Mouse (Mus musculus): Measurements from ENCODE around the gene Pitpnm2.

Pitpnm2 gene

GRCm38 (mm10) chr5:124204127-124204794 is 45.3 kb downstream of the Pitpnm2 start:
- in situ Hi-C loops (cut with MboI, MseI): no loop called here

DNA sequence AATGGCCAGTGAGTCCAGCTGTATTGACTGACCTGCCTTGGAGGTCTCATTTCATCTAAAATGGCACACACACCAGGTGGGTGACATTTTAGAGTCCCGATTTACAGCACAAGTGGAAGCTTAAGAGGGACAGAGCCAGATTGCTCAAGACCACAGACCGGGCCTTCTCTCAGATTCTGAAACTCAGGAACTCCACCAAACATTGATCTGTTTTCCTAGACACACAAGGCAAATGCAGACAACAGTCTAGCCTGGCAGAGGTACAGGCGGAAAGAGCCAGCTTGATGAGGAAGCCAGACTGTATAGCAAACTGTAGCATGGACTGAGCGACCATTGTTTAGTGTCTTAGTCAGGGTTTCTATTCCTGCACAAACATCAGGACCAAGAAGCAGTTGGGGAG is 46.3 kb downstream of the Pitpnm2 start:
- in situ Hi-C loops (cut with MboI, MseI): no loop called here

DNA sequence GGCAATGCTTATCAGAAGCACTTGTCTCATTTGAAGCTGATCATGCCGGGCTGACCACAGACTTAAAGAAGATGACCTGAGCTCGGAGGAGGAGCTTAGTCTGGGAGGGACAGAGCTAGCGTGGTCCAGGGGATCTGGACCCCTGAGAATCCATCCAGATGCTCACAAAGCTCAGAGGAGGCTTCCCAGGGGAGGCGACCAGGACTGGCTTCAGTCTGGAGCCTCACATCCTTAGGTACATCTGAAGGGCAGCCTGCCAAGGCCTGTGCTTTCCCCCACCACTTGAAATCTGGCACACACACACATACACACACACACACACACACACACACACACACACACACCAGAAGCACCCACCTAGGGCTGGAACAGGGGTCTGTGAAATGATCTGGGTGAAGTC is 47.5 kb downstream of the Pitpnm2 start:
- in situ Hi-C loops (cut with MboI, MseI): no loop called here

DNA sequence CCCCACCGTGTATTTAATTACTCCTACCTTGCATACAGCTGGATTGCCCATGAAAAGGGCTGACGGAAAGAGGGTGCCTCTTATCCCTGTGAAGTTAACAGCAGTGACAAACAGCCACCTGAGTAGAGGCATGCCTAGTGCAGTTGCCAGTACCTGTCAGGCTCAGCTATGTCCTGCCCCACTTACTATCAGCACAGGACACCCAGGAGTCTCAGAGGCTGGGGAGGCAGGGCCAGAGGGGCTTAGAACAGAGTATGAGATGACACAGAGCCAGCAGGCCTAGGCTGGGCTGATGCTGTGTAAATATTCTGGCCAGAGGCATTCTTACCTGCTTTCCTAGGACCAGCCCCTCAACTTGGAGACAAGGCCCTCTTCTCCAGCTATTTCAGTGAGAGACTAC is 48.0 kb downstream of the Pitpnm2 start:
- in situ Hi-C loops (cut with MboI, MseI): no loop called here

GRCm38 (mm10) chr5:124200844-124201243 is 48.7 kb downstream of the Pitpnm2 start:
- in situ Hi-C loops (cut with MboI, MseI): no loop called here

DNA sequence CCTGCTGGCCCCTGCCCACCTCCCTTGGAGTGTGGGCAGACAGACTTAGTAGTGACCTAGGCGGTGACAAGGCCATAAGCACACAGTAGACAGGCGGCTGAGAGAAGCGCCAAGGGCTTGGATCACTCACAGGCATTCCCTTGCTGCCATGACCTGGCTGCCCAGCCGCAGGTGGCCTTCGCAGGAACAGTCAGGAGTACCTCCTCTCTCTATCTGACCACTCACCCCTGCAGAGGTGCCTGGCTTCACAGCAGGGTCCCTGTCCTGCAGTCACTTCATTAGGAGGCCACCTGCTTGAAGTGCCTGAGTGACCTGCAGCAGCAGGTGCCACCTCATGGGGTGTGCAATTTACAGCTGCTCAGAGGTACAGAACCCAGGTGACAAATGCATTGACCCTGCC is 50.4 kb downstream of the Pitpnm2 start:
- in situ Hi-C loops (cut with MboI, MseI): no loop called here

GRCm38 (mm10) chr5:124198473-124198872 is 51.1 kb downstream of the Pitpnm2 start:
- in situ Hi-C loops (cut with MboI, MseI): no loop called here

DNA sequence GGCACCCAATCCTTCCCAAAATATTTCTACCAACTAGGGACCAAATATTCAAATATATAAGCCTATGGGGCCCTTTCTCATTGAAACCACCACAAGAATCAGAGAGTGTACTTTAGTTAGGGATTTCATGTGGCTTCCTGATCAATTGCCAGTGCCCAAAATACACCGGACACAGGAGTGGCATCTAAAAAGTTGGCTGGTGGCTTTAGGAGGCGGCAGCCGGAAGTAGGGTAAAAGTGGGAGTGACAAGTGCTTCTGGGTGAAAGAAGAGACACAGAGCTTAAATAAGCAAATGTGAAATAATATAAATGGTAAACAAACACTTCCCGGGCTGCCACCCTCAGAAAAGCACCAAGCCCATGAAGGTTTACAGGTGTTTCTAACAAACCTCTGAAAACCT is 53.5 kb downstream of the Pitpnm2 start:
- in situ Hi-C loops (cut with MboI, MseI): no loop called here

- in situ Hi-C loops (cut with MboI, MseI): no loop called here
These were observed 55.0 kb downstream of the Pitpnm2 start for GRCm38 (mm10) chr5:124194386-124195084.

DNA sequence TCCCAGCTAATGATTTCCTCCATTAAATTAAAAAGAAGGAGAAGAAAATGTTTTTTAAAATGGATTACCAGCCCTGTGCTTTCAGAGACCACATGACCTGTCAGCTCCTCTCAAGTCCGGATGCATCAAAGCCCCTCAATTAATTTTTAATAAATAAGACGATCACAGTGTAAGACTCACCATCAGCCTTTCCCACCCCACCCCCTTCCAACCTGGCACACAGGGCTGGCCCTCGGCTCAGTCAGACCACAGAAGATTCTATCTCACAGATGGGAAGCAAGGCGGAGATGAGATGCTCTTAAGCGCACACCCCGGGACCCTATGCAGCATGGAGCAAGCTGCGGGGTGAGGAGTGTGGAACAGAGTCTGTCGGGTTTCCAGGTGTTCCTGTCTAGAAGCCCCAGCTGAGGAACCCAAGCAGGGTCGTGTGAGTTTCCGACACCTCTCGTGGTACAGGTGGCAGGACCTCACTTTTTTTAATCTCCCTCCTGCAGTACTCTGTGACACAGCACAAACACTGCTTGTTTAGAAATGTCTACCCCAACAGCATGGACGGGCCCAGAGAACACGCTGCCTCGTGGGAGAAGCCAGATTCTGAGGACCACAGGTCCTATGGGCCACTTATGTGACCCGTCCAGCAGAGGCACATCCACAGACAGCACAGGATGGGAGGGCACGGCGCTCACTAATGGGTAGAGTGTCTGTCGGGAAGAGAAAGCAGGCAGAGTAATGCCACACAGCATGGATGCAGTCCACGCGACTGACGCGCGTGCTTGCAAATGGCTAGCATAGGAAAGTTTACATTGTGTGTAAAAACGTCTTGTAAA is 56.1 kb downstream of the Pitpnm2 start:
- in situ Hi-C loops (cut with MboI, MseI): no loop called here

DNA sequence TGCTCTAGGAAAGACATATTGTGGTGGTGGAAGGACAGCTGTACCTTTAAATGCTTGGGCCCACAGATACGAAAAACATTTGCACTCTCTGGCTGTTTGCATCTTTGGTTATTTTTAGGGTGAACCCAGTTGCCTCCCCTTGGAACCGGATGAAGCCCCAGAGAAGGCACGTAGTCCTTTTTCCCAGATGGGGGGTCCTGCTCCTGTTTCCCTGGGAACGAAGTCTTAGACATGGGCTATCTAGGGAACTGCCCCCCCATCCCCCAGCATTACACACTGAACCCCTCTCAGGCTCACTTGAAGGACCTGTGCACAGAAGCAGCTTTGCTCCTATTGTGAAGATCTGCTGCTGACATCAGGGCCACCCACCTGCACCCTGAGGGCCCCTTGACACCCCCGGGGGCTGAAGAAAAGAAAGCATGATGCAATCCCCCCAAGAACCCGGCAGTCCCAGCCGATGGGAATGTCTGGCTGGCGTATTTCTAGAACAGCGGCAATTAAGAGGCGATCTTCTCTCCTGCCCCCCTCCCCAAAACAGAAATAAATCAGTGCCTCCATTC is 56.8 kb downstream of the Pitpnm2 start:
- in situ Hi-C loops (cut with MboI, MseI): no loop called here

GRCm38 (mm10) chr5:124192251-124192710 is 57.3 kb downstream of the Pitpnm2 start:
- in situ Hi-C loops (cut with MboI, MseI): no loop called here

- in situ Hi-C loops (cut with MboI, MseI): no loop called here
These were observed 59.3 kb downstream of the Pitpnm2 start for GRCm38 (mm10) chr5:124190146-124190870.

- in situ Hi-C loops (cut with MboI, MseI): no loop called here
These were observed 60.0 kb downstream of the Pitpnm2 start for GRCm38 (mm10) chr5:124189572-124189981.

- in situ Hi-C loops (cut with MboI, MseI): no loop called here
These were observed 61.9 kb downstream of the Pitpnm2 start for GRCm38 (mm10) chr5:124187508-124188311.

DNA sequence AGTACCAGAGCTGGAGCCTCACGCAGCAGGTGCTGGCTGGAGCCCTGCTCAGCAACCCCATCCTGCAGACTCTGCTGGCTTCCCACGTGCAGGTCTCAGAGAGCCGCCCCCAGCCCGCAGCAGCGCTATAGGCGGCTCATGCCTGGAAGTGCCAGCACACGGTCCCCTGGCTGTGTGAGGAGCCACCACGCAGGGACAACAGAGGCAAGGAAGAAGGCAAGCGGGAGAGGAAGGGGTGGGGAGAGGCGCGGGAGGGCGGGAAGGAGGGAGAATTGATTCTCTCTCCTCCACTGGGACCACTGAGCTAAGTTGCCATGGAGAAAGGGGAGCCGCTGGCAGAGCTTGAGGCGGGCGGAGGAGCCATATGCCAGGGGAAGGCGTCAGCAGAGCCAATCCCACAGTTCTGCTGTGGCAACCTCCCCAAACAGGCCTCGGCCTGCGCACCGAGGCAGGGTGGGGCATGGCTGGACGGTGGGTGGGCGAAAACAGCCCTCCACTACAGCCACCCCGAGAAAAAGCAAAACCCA is 62.5 kb downstream of the Pitpnm2 start:
- in situ Hi-C loops (cut with MboI, MseI): no loop called here

GRCm38 (mm10) chr5:124186465-124186854 is 63.1 kb downstream of the Pitpnm2 start:
- in situ Hi-C loops (cut with MboI, MseI): no loop called here

GRCm38 (mm10) chr5:124185706-124186464 is 63.7 kb downstream of the Pitpnm2 start:
- in situ Hi-C loops (cut with MboI, MseI): no loop called here

DNA sequence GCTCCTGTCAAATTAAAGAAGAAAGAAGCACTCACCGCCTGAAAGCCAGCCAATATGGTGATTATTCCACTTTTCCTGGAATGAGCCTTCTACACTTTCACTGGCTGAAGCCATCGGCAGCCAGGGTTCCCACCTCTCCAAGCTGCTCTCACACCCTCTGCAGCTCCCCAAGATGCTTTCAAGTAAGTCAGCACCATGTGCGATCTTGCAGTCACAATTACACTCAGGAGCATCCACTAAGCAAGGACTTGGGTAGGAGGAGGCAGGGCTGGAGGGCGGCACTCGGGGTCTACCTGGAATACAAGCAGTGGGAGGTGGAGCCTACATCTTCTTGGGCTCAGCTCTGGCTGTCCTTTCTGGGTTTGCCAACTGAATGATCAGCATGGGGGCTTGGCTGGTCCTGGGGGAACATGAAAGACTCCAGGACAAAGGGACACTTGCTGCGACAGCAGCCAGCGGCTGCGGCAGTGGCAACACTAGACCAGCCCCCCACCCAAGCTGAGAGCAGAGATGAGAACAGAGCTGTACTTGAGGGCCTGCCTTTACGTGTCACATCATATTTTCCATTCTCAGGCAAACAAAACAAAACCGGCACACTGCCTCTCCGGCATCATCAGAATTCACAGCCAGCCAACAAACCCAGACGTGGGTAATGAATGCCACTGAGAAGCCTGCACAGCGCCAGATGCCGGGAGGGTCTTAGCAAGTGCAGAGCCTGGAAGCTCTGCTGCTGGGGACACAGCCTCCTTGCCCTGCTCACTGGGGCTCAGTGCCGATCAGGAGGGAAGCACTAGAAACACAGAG is 64.5 kb downstream of the Pitpnm2 start:
- in situ Hi-C loops (cut with MboI, MseI): no loop called here
